Mouse (Mus musculus) spleen, embryonic (tissue): ENCODE measurements around the gene Arl5a.

Experiments
- CTCF ChIA-PET: fragments of 350-600 bp; sonication (Branson Sonifier 250); formaldehyde crosslinking; loops from one replicate; lab custom pipeline; 2022; lab: Charles Lee

Gene Arl5a

GRCm38 (mm10) chr2:52423611-52424247 lies 972 bp downstream of the Arl5a start:
- CTCF ChIA-PET, result interaction anchor here (0.5 to 0.7 kb wide), 2 partner anchors 25 to 37 kb away, joined by 3 to 4 read pairs; no protein-coding TSS in a partner anchor

GRCm38 (mm10) chr2:52422871-52423610 lies 1.7 kb downstream of the Arl5a start:
- CTCF ChIA-PET, result interaction anchor here (0.6 to 1.1 kb wide), 3 partner anchors 38 to 148 kb away, joined by 3 to 15 read pairs (median 4); no protein-coding TSS in a partner anchor

- CTCF ChIA-PET, result no interaction called here
These were observed 3.5 kb downstream of the Arl5a start for GRCm38 (mm10) chr2:52421197-52421596.

GRCm38 (mm10) chr2:52420001-52420710 lies 4.5 kb downstream of the Arl5a start:
- CTCF ChIA-PET, result interaction anchor here (0.5 kb wide), 1 partner anchor 239 kb away, joined by 5 read pairs; no protein-coding TSS in a partner anchor

- CTCF ChIA-PET, result no interaction called here
These were observed 5.4 kb downstream of the Arl5a start for GRCm38 (mm10) chr2:52419295-52419694.

GRCm38 (mm10) chr2:52412524-52413037 lies 12.1 kb downstream of the Arl5a start:
- CTCF ChIA-PET, result no interaction called here

- CTCF ChIA-PET, result interaction anchor here (0.6 to 0.7 kb wide), 2 partner anchors 46 to 466 kb away, joined by 3 to 4 read pairs; no protein-coding TSS in a partner anchor
These were observed 18.2 kb downstream of the Arl5a start for GRCm38 (mm10) chr2:52406480-52406879.

GRCm38 (mm10) chr2:52405238-52405637 lies 19.5 kb downstream of the Arl5a start:
- CTCF ChIA-PET, result no interaction called here

GRCm38 (mm10) chr2:52394529-52394928 lies 30.2 kb downstream of the Arl5a start:
- CTCF ChIA-PET, result no interaction called here

- CTCF ChIA-PET, result no interaction called here
These were observed 34.2 kb downstream of the Arl5a start for GRCm38 (mm10) chr2:52390415-52390975.

GRCm38 (mm10) chr2:52389975-52390374 lies 34.7 kb downstream of the Arl5a start:
- CTCF ChIA-PET, result no interaction called here

- CTCF ChIA-PET, result no interaction called here
These were observed 38.2 kb downstream of the Arl5a start for GRCm38 (mm10) chr2:52386451-52386850.

- CTCF ChIA-PET, result no interaction called here
These were observed 38.7 kb downstream of the Arl5a start for GRCm38 (mm10) chr2:52386037-52386436.

- CTCF ChIA-PET, result interaction anchor here (0.6 kb wide), 1 partner anchor 38 kb away, joined by 4 read pairs; no protein-coding TSS in a partner anchor
These were observed 45.8 kb downstream of the Arl5a start for GRCm38 (mm10) chr2:52378848-52379261.

GRCm38 (mm10) chr2:52378448-52378804 lies 46.3 kb downstream of the Arl5a start, which contains the start of gene Neb:
Gene Neb, minus strand, starts transcription at chr2:52378474.
- CTCF ChIA-PET, result no interaction called here

GRCm38 (mm10) chr2:52377706-52378447 lies 46.8 kb downstream of the Arl5a start:
- CTCF ChIA-PET, result no interaction called here

GRCm38 (mm10) chr2:52374706-52375105 lies 50.0 kb downstream of the Arl5a start:
- CTCF ChIA-PET, result no interaction called here

GRCm38 (mm10) chr2:52372480-52372879 lies 52.2 kb downstream of the Arl5a start:
- CTCF ChIA-PET, result no interaction called here

GRCm38 (mm10) chr2:52372080-52372479 lies 52.6 kb downstream of the Arl5a start:
- CTCF ChIA-PET, result no interaction called here

GRCm38 (mm10) chr2:52371066-52371465 lies 53.6 kb downstream of the Arl5a start:
- CTCF ChIA-PET, result no interaction called here

- CTCF ChIA-PET, result no interaction called here
These were observed 55.1 kb downstream of the Arl5a start for GRCm38 (mm10) chr2:52369622-52370021.
